Mouse (Mus musculus) MEL (cell line): ENCODE data around the gene Myl6b. TPM values are rescaled to one million over a fixed set of nuclear protein-coding genes. Genes with fewer than 3 reads are reported as not detected.

Experiments used
- DNase-seq: peaks from one replicate; pipeline ENCODE4 v3.0.0; 2011; ENCODE audit warnings: low read depth, low spot score
- H3K27ac ChIP-seq: 2 replicates; pipeline ENCODE4 v1.5.1; 2012; ENCODE audit warnings: low read depth, mild to moderate bottlenecking, control low read depth, low read length, moderate library complexity; ENCODE audit not compliant: control insufficient read depth
- H3K27me3 ChIP-seq, 2 experiments: fragments of 150-350 bp in 1 of 2; sonication (generic) in 1 of 2; 2 replicates each; pipeline ENCODE4 v1.6.1; 2012; ENCODE audit warnings: low read length in 2 of 2, mild to moderate bottlenecking in 2 of 2, improper control_type of control experiment in 1 of 2, moderate library complexity in 1 of 2; ENCODE audit not compliant: insufficient read depth in 2 of 2, control insufficient read depth in 1 of 2
- H3K36me3 ChIP-seq, 2 experiments: 2 replicates each; pipeline ENCODE4 v1.6.1; 2012 to 2014; ENCODE audit warnings: low read length in 2 of 2, improper control_type of control experiment in 1 of 2, inconsistent platforms in 1 of 2, mild to moderate bottlenecking in 1 of 2; ENCODE audit not compliant: insufficient read depth in 2 of 2, control insufficient read depth in 1 of 2
- H3K4me1 ChIP-seq, 2 experiments: fragments of 150-350 bp in 1 of 2; sonication (generic) in 1 of 2; 2 replicates each; pipeline ENCODE4 v1.6.1; 2012; ENCODE audit warnings: low read length in 2 of 2, improper control_type of control experiment in 1 of 2, mild to moderate bottlenecking in 1 of 2; ENCODE audit not compliant: insufficient read depth in 2 of 2, control insufficient read depth in 1 of 2
- H3K4me3 ChIP-seq, 2 experiments: fragments of 150-350 bp in 1 of 2; sonication (generic) in 1 of 2; 2 replicates each; pipeline ENCODE4 v1.5.1; 2012; ENCODE audit warnings: low read depth in 2 of 2, low read length in 2 of 2, mild to moderate bottlenecking in 2 of 2, moderate library complexity in 2 of 2, control low read depth in 1 of 2, improper control_type of control experiment in 1 of 2; ENCODE audit not compliant: control insufficient read depth in 1 of 2, insufficient read depth in 1 of 2
- H3K79me2 ChIP-seq: 2 replicates; pipeline ENCODE4 v1.6.1; 2012; ENCODE audit warnings: mild to moderate bottlenecking, low read length, moderate library complexity; ENCODE audit not compliant: control insufficient read depth, poor library complexity, insufficient read depth
- H3K9ac ChIP-seq: 2 replicates; pipeline ENCODE4 v1.6.1; 2012; ENCODE audit warnings: low read depth, mild to moderate bottlenecking, control low read depth, low read length, moderate library complexity; ENCODE audit not compliant: control insufficient read depth, poor library complexity, severe bottlenecking
- H3K9me3 ChIP-seq: fragments of 150-350 bp; sonication (generic); replicated peaks from 2 replicates; pipeline ENCODE4 v1.6.1; 2012; ENCODE audit warnings: mild to moderate bottlenecking, low read length, improper control_type of control experiment, moderate library complexity; ENCODE audit not compliant: insufficient read depth
- CHD1 ChIP-seq: IDR thresholded peaks from 2 replicates; pipeline ENCODE4 v1.6.1; 2012; ENCODE audit warnings: low read depth, mild to moderate bottlenecking, inconsistent platforms, low read length, improper control_type of control experiment
- CTCF ChIP-seq, 3 experiments: IDR thresholded peaks in 2 of 3; conservative IDR thresholded peaks in 1 of 3; 2 replicates each; pipeline ENCODE4 v1.5.1; 2011 to 2012; ENCODE audit warnings: low read length in 3 of 3, low read depth in 2 of 3, mild to moderate bottlenecking in 2 of 3, improper control_type of control experiment in 1 of 3, inconsistent platforms in 1 of 3, mixed read lengths in 1 of 3, moderate library complexity in 1 of 3; ENCODE audit not compliant: control insufficient read depth in 1 of 3, insufficient read depth in 1 of 3, poor library complexity in 1 of 3, severe bottlenecking in 1 of 3
- E2F4 ChIP-seq: IDR thresholded peaks from 2 replicates; pipeline ENCODE4 v1.6.1; 2011; ENCODE audit warnings: low read depth, low read length, improper control_type of control experiment, borderline replicate concordance
- ELF1 ChIP-seq: IDR thresholded peaks from 2 replicates; pipeline ENCODE4 v1.6.1; 2014; ENCODE audit warnings: low read depth, mild to moderate bottlenecking, inconsistent platforms, low read length, improper control_type of control experiment, moderate library complexity
- GABPA ChIP-seq: IDR thresholded peaks from 2 replicates; pipeline ENCODE4 v1.6.1; 2012; ENCODE audit warnings: low read depth, mild to moderate bottlenecking, inconsistent platforms, low read length, improper control_type of control experiment, moderate library complexity
- GATA1 ChIP-seq: IDR thresholded peaks from 2 replicates; pipeline ENCODE4 v1.6.1; 2011; ENCODE audit warnings: low read depth, low read length, improper control_type of control experiment
- HCFC1 ChIP-seq: IDR thresholded peaks from 2 replicates; pipeline ENCODE4 v1.6.1; 2012; ENCODE audit warnings: low read depth, mild to moderate bottlenecking, inconsistent platforms, low read length, improper control_type of control experiment, moderate library complexity
- JUND ChIP-seq: IDR thresholded peaks from 2 replicates; pipeline ENCODE4 v1.6.1; 2011; ENCODE audit warnings: low read depth, mild to moderate bottlenecking, improper control_type of control experiment, low read length
- MAFK ChIP-seq: IDR thresholded peaks from 2 replicates; pipeline ENCODE4 v1.6.1; 2011; ENCODE audit warnings: low read depth, mild to moderate bottlenecking, low read length, improper control_type of control experiment, borderline replicate concordance
- MAX ChIP-seq: IDR thresholded peaks from 2 replicates; pipeline ENCODE4 v1.6.1; 2011; ENCODE audit warnings: low read length, improper control_type of control experiment
- MAZ ChIP-seq: IDR thresholded peaks from 2 replicates; pipeline ENCODE4 v1.6.1; 2012; ENCODE audit warnings: low read depth, mild to moderate bottlenecking, inconsistent platforms, low read length, improper control_type of control experiment
- MEF2A ChIP-seq: IDR thresholded peaks from 2 replicates; pipeline ENCODE4 v1.6.1; 2014; ENCODE audit warnings: low read depth, mild to moderate bottlenecking, inconsistent platforms, low read length, improper control_type of control experiment; ENCODE audit not compliant: poor library complexity, insufficient replicate concordance, severe bottlenecking; ENCODE audit errors: extremely low read depth
- NELFE ChIP-seq: IDR thresholded peaks from 2 replicates; pipeline ENCODE4 v1.6.1; 2011; ENCODE audit warnings: low read depth, low read length, improper control_type of control experiment
- POLR2A ChIP-seq, 2 experiments: IDR thresholded peaks; 2 replicates each; pipeline ENCODE4 v1.6.1; 2011 to 2012; ENCODE audit warnings: low read length in 2 of 2, mild to moderate bottlenecking in 2 of 2, control low read depth in 1 of 2, improper control_type of control experiment in 1 of 2, low read depth in 1 of 2, moderate library complexity in 1 of 2; ENCODE audit not compliant: control insufficient read depth in 1 of 2, insufficient read depth in 1 of 2, poor library complexity in 1 of 2
- POLR2AphosphoS2 ChIP-seq: IDR thresholded peaks from 2 replicates; pipeline ENCODE4 v1.6.1; 2011; ENCODE audit warnings: low read length, improper control_type of control experiment
- RAD21 ChIP-seq: IDR thresholded peaks from 2 replicates; pipeline ENCODE4 v1.6.1; 2011; ENCODE audit warnings: mild to moderate bottlenecking, low read depth, low read length, improper control_type of control experiment
- SIN3A ChIP-seq: IDR thresholded peaks from 2 replicates; pipeline ENCODE4 v1.6.1; 2012; ENCODE audit warnings: low read length, improper control_type of control experiment, inconsistent platforms
- SMC3 ChIP-seq: IDR thresholded peaks from 2 replicates; pipeline ENCODE4 v1.6.1; 2011; ENCODE audit warnings: low read depth, low read length, improper control_type of control experiment
- TAL1 ChIP-seq: IDR thresholded peaks from 2 replicates; pipeline ENCODE4 v1.6.1; 2012; ENCODE audit warnings: mild to moderate bottlenecking, inconsistent platforms, low read length, moderate library complexity, mixed read lengths
- TBP ChIP-seq: IDR thresholded peaks from 2 replicates; pipeline ENCODE4 v1.8.0; 2011; ENCODE audit warnings: low read depth, low read length, improper control_type of control experiment
- UBTF ChIP-seq: IDR thresholded peaks from 2 replicates; pipeline ENCODE4 v1.6.1; 2012; ENCODE audit warnings: low read depth, mild to moderate bottlenecking, inconsistent platforms, low read length, improper control_type of control experiment, moderate library complexity, borderline replicate concordance; ENCODE audit not compliant: insufficient read depth
- USF1 ChIP-seq: IDR thresholded peaks from 2 replicates; pipeline ENCODE4 v1.6.1; 2014; ENCODE audit warnings: low read depth, mild to moderate bottlenecking, inconsistent platforms, low read length, improper control_type of control experiment, moderate library complexity
- USF2 ChIP-seq, 2 experiments: IDR thresholded peaks; 2 replicates each; pipeline ENCODE4 v1.6.1; 2011 to 2012; ENCODE audit warnings: improper control_type of control experiment in 2 of 2, low read length in 2 of 2, borderline replicate concordance in 1 of 2, inconsistent platforms in 1 of 2, low read depth in 1 of 2, mild to moderate bottlenecking in 1 of 2; ENCODE audit not compliant: insufficient read depth in 1 of 2
- ZMIZ1 ChIP-seq: IDR thresholded peaks from 2 replicates; pipeline ENCODE4 v1.6.1; 2012; ENCODE audit warnings: low read depth, mild to moderate bottlenecking, inconsistent platforms, low read length, improper control_type of control experiment, moderate library complexity
- ZNF384 ChIP-seq: IDR thresholded peaks from 2 replicates; pipeline ENCODE4 v1.6.1; 2012; ENCODE audit warnings: low read depth, mild to moderate bottlenecking, inconsistent platforms, low read length, improper control_type of control experiment
- polyA plus RNA-seq, 2 experiments: library from polyadenylated mRNA; stranded (reverse) in 1 of 2; unstranded in 1 of 2; fragments of >175 nt in 1 of 2; fragments of >200 nt in 1 of 2; gene quantifications; 2 replicates each; pipeline versions ENCODE4 v1.2.1 to v1.2.4; 2012; ENCODE audit warnings: low replicate concordance in 2 of 2, low read depth in 1 of 2; ENCODE audit not compliant: insufficient read length in 2 of 2, insufficient read depth in 1 of 2, missing spikeins in 1 of 2
- total RNA-seq: library from RNA; depleted of rRNA; stranded (reverse); fragments of 300-350 nt; gene quantifications from 2 replicates; pipeline ENCODE4 v1.2.3, GENCODE M21; 2012

Myl6b gene
- total and polyA plus RNA-seq, 3 experiments: 1.8 to 18.8 TPM; not detected in 1

DNA sequence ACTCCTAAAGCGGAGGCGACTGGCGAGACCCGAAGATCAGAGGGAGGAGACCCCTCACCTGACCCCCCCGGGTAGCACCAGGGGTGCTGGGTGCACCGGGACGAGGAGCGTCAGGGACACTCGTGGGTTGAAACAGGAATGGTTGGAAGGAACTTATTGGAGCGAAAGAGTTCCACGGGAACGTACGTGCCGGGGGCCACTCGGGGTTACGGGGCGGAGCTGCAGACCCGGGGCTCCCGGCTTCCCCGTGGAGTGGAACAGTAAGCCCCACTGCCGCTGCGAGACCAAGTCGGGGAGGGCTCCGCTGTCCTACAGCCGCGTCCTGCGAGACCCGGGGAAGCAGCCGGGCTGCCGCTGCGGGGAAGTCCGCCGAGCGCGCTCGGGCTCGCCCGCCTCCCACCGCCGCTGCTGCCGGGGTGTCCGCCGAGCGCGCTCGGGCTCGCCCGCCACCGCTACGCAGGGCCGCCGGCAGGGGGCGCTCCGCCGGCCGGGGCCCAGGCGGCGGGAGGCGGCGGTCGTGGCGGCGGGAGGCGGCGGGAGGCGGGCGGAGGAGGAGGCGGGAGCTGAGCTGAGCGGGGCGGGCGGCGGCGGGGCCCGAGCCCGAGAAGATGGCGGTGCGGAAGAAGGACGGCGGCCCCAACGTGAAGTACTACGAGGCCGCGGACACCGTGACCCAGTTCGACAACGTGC, 39.6 kb downstream of the Myl6b start, which contains the start of gene Smarcc2:
Smarcc2 (plus strand) TSS at position 530 of the 690 bp plus-strand sequence.
- no peaks in the 10 kb centered on the region for H3K9me3 ChIP-seq
- peak within 1 kb of the TSS; percentile 99 for H3K9ac ChIP-seq
- no peaks in the 10 kb centered on the region for H3K27me3 ChIP-seq
- H3K4me1 ChIP-seq: peaks cover 5 to 17% of the 10 kb centered on the region in 2 experiments; a peak in 3 of 4 replicates
- H3K36me3 ChIP-seq: peaks cover 5 to 7% of the 10 kb centered on the region in 2 experiments; a peak in 3 of 4 replicates
- H3K27ac ChIP-seq: peak within 1 kb of the TSS; percentile 95
- H3K79me2 ChIP-seq: peaks cover 21% of the 10 kb centered on the region
- H3K4me3 ChIP-seq: peak within 1 kb of the TSS; percentile 97 to 98
- DNase-seq: peak; percentile 76
- TF ChIP-seq ELF1 (no peak), SMC3 (peak; percentile 37; the same call in 1 of the 2 replicates), CHD1 (no peak), USF1 (0 out of 2 replicates have a peak, but pooled peaks have one; percentile 7), POLR2A (IDR thresholded peaks at IDR 0.05; ENCODE audit: control insufficient read depth in 1 of 2, insufficient read depth in 1 of 2, low read depth in 1 of 2, low read length in 2 of 2, poor library complexity in 1 of 2) (peak in 1 of 2 experiments; percentile 80; a peak in 3 of 4 replicates), POLR2AphosphoS2 (no peak), MAX (no peak; the same call in 1 of the 2 replicates), RAD21 (peak; percentile 6; the same call in 1 of the 2 replicates), UBTF (peak; percentile 83; the same call in 1 of the 2 replicates), MAFK (no peak), MAZ (peak; percentile 41; the same call in 1 of the 2 replicates), GATA1 (no peak), SIN3A (no peak), GABPA (no peak), ZMIZ1 (0 out of 2 replicates have a peak, but pooled peaks have one; percentile 15), USF2 (IDR thresholded peaks at IDR 0.05; ENCODE audit: borderline replicate concordance in 1 of 2, insufficient read depth in 1 of 2, low read depth in 1 of 2, low read length in 2 of 2) (no peak), ZNF384 (no peak), CTCF (IDR thresholded peaks at IDR 0.05 in 2 of 3, conservative IDR thresholded peaks at IDR 0.05 in 1 of 3; ENCODE audit: control insufficient read depth in 1 of 3, insufficient read depth in 1 of 3, low read depth in 2 of 3, low read length in 3 of 3, poor library complexity in 1 of 3, severe bottlenecking in 1 of 3) (peak in 2 of 3 experiments; percentile 62 to 98; a peak in 5 of 6 replicates), HCFC1 (0 out of 2 replicates have a peak, but pooled peaks have one; percentile 3), MEF2A (no peak), NELFE (peak; percentile 47; the same call in 1 of the 2 replicates), JUND (no peak), E2F4 (no peak; the same call in 1 of the 2 replicates), TAL1 (no peak), TBP (no peak)
